8 mouse cellular contexts compared by ENCODE assay signal in the genomic region with DNA sequence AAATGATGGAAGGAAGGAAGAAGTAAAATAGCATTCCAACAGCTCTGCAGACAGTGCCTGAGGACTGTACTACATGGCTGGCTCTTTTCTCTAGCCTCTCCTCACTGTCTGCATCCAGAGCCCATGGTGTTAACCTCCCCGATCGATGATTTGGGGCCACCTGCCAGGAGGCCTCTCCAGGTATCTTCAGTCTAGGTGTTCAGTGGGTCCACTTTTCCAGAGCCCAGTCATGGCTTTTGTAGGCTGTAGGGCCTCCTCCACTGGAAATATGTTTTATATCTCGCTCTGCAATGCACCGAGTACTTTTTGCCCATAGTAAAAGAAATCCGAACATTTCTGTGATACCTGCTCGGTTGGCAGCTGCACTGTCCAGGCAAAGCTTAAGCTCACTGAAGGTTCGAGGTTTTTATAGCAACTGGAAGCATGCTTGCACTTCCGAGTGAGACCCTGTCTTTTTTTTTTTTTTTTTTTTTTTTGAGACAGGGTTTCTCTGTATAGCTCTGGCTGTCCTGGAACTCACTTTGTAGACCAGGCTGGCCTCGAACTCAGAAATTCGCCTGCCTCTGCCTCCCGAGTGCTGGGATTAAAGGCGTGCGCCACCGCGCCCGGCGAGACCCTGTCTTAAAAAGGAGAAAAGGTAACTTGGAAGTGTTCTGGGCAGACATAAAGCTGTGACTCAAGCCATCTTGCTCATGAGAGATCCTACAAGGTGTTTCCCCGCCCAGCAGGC. TPM values are rescaled to one million over a fixed set of nuclear protein-coding genes. Genes with fewer than 3 reads are reported as not detected.
DNase-seq lines count a peak whose midpoint lies in the region; ATAC-seq and TF ChIP-seq lines count a peak whose summit lies in the region.

No protein-coding gene starts in this region.

- intact Hi-C loops in heart, postnatal 10 days (cut with DNase I) = no loop called here

- peak; percentile 84 for DNase-seq in heart, adult 11 months
- no peak for DNase-seq in heart, postnatal 10 days
- DNase-seq in hindbrain, embryonic 10.5 days (ENCODE audit: low spot score) = no peak
- no peak for DNase-seq in c-Kit-positive CD71-positive TER-119-positive erythroid progenitor cells, embryonic 14.5 days (ENCODE audit: low spot score)
- DNase-seq in spleen, adult 12 weeks (ENCODE audit: low spot score) = no peak

- H3K9me3 ChIP-seq in E14TG2a.4 (ENCODE audit: low read length) = no peaks in the 10 kb centered on the region
- H3K9me3 ChIP-seq in hindbrain, embryonic 10.5 days = no peaks in the 10 kb centered on the region
- H3K9me3 ChIP-seq in liver, embryonic 15.5 days (replicated peaks) = no peaks in the 10 kb centered on the region

- H3K4me1 ChIP-seq in E14TG2a.4 (replicated peaks; ENCODE audit: low read depth, low read length) = peaks cover 11% of the 10 kb centered on the region
- H3K4me1 ChIP-seq in hindbrain, embryonic 10.5 days (replicated peaks) = peaks cover 13% of the 10 kb centered on the region
- H3K4me1 ChIP-seq in liver, embryonic 15.5 days (replicated peaks) = peaks cover 27% of the 10 kb centered on the region

- peaks cover 22% of the 10 kb centered on the region for H3K36me3 ChIP-seq in E14TG2a.4 (ENCODE audit: insufficient read depth, low read length)
- peaks cover 25% of the 10 kb centered on the region for H3K36me3 ChIP-seq in hindbrain, embryonic 10.5 days
- H3K36me3 ChIP-seq in liver, embryonic 15.5 days (replicated peaks) = peaks cover 14% of the 10 kb centered on the region

- H3K4me2 ChIP-seq in liver, embryonic 15.5 days = peak overlapping the region; percentile 80

- no peak for ATAC-seq in liver, embryonic 15.5 days (ENCODE audit: insufficient read depth)
- no peak for ATAC-seq in granulocyte monocyte progenitor cell, adult 5-6 weeks (replicated peaks; ENCODE audit: poor library complexity, severe bottlenecking)

- no peaks in the 10 kb centered on the region for H3K27me3 ChIP-seq in E14TG2a.4 (ENCODE audit: insufficient read depth, low read length)
- no peaks in the 10 kb centered on the region for H3K27me3 ChIP-seq in hindbrain, embryonic 10.5 days (ENCODE audit: insufficient read depth, poor library complexity, severe bottlenecking)
- no peaks in the 10 kb centered on the region; the same call in 1 of the 2 replicates for H3K27me3 ChIP-seq in liver, embryonic 15.5 days

- no peak for TF ChIP-seq CTCF in E14TG2a.4 (conservative IDR thresholded peaks at IDR 0.05; ENCODE audit: low read length)

- H3K9ac ChIP-seq in liver, embryonic 15.5 days = no peak overlapping the region

- H3K27ac ChIP-seq in hindbrain, embryonic 10.5 days = peak overlapping the region; percentile 97
- H3K27ac ChIP-seq in liver, embryonic 15.5 days (replicated peaks) = no peak overlapping the region

- peak overlapping the region; percentile 97; the same call in 1 of the 2 replicates for H3K4me3 ChIP-seq in E14TG2a.4 (replicated peaks; ENCODE audit: low read length)
- H3K4me3 ChIP-seq in hindbrain, embryonic 10.5 days = peak overlapping the region; percentile 96
- H3K4me3 ChIP-seq in liver, embryonic 15.5 days (replicated peaks) = peak overlapping the region; percentile 92

- WGBS in hindbrain, embryonic 10.5 days = 47% methylated on average over 18 of the region's 18 CpGs
- WGBS in liver, embryonic 15.5 days (ENCODE audit: insufficient replicate concordance) = 31% methylated on average over 18 of the region's 18 CpGs

RNA-seq across cellular contexts. Expression of a gene that starts 0.4 kb away (rescaled TPM):
- total RNA-seq in heart, postnatal 10 days (2021) = 10 to 100 TPM; 43.9 to 44.0 TPM
- polyA plus RNA-seq in hindbrain, embryonic 10.5 days (2016; fragmentation: Nextera tagmentation; extraction: Ambion mirVana) = 196 TPM in 2 replicates
- polyA plus RNA-seq in liver, embryonic 15.5 days (2015; fragmentation: Nextera tagmentation; extraction: Ambion mirVana) = 71.7 and 79.6 TPM in 2 replicates
- total RNA-seq in granulocyte monocyte progenitor cell, adult 5-6 weeks (2014; fragmentation: Nextera tagmentation) = 56.8 and 68.4 TPM in 2 replicates
- 40.2 and 42.2 TPM in 2 replicates for total RNA-seq in granulocyte monocyte progenitor cell, adult 5-6 weeks (2017)

RNA-seq across cellular contexts. Expression of a gene that starts 23.7 kb away (rescaled TPM):
- 10 to 100 TPM; 54.7 to 61.0 TPM for total RNA-seq in heart, postnatal 10 days (2021)
- 104 and 109 TPM in 2 replicates for polyA plus RNA-seq in hindbrain, embryonic 10.5 days (2016; fragmentation: Nextera tagmentation; extraction: Ambion mirVana)
- polyA plus RNA-seq in liver, embryonic 15.5 days (2015; fragmentation: Nextera tagmentation; extraction: Ambion mirVana) = 122 and 142 TPM in 2 replicates
- 201 and 252 TPM in 2 replicates for total RNA-seq in granulocyte monocyte progenitor cell, adult 5-6 weeks (2014; fragmentation: Nextera tagmentation)
- 362 and 363 TPM in 2 replicates for total RNA-seq in granulocyte monocyte progenitor cell, adult 5-6 weeks (2017)

RNA-seq across cellular contexts. Expression of a gene that starts 35.3 kb away (rescaled TPM):
- total RNA-seq in heart, postnatal 10 days (2021) = 1 to 10 TPM; 1.8 to 3.3 TPM
- polyA plus RNA-seq in hindbrain, embryonic 10.5 days (2016; fragmentation: Nextera tagmentation; extraction: Ambion mirVana) = 5.5 and 5.7 TPM in 2 replicates
- 23.9 and 26.9 TPM in 2 replicates for polyA plus RNA-seq in liver, embryonic 15.5 days (2015; fragmentation: Nextera tagmentation; extraction: Ambion mirVana)
- total RNA-seq in granulocyte monocyte progenitor cell, adult 5-6 weeks (2014; fragmentation: Nextera tagmentation) = not detected in 2 replicates
- 0.43 and 1.0 TPM in 2 replicates for total RNA-seq in granulocyte monocyte progenitor cell, adult 5-6 weeks (2017)

RNA-seq across cellular contexts. Expression of a gene that starts 48.7 kb away (rescaled TPM):
- 1,000 to 10,000 TPM; 1,182 to 1,233 TPM for total RNA-seq in heart, postnatal 10 days (2021)
- polyA plus RNA-seq in hindbrain, embryonic 10.5 days (2016; fragmentation: Nextera tagmentation; extraction: Ambion mirVana) = 623 and 749 TPM in 2 replicates
- 313 and 380 TPM in 2 replicates for polyA plus RNA-seq in liver, embryonic 15.5 days (2015; fragmentation: Nextera tagmentation; extraction: Ambion mirVana)
- 648 and 734 TPM in 2 replicates for total RNA-seq in granulocyte monocyte progenitor cell, adult 5-6 weeks (2014; fragmentation: Nextera tagmentation)
- 282 and 442 TPM in 2 replicates for total RNA-seq in granulocyte monocyte progenitor cell, adult 5-6 weeks (2017)

RNA-seq across cellular contexts. Expression of a gene that starts 57.7 kb away (rescaled TPM):
- 10 to 100 TPM; 85.0 to 88.6 TPM for total RNA-seq in heart, postnatal 10 days (2021)
- polyA plus RNA-seq in hindbrain, embryonic 10.5 days (2016; fragmentation: Nextera tagmentation; extraction: Ambion mirVana) = 122 and 127 TPM in 2 replicates
- polyA plus RNA-seq in liver, embryonic 15.5 days (2015; fragmentation: Nextera tagmentation; extraction: Ambion mirVana) = 79.4 and 79.5 TPM in 2 replicates
- total RNA-seq in granulocyte monocyte progenitor cell, adult 5-6 weeks (2014; fragmentation: Nextera tagmentation) = 76.8 and 88.4 TPM in 2 replicates
- total RNA-seq in granulocyte monocyte progenitor cell, adult 5-6 weeks (2017) = 213 and 215 TPM in 2 replicates
